Mouse (Mus musculus) ES-E14 (cell line): Measurements from ENCODE around the gene Dnase1l3. TPM values are rescaled to one million over a fixed set of nuclear protein-coding genes. Genes with fewer than 3 reads are reported as not detected.

Experiments
- DNase-seq: peaks from one replicate; pipeline ENCODE4 v3.0.0-alpha.2; 2013; ENCODE audit warnings: low read depth, low spot score
- H3K27ac ChIP-seq: 2 replicates; pipeline ENCODE4 v1.5.1; 2012; ENCODE audit warnings: low read depth, mild to moderate bottlenecking, low read length, moderate library complexity, mixed read lengths; ENCODE audit not compliant: poor library complexity, insufficient read depth, severe bottlenecking
- H3K36me3 ChIP-seq: 2 replicates; pipeline ENCODE4 v1.6.1; 2012; ENCODE audit warnings: mild to moderate bottlenecking, low read length, moderate library complexity, mixed read lengths; ENCODE audit not compliant: control insufficient read depth, poor library complexity, insufficient read depth, severe bottlenecking
- H3K4me1 ChIP-seq, 2 experiments: fragments of 150-350 bp in 1 of 2; sonication (generic) in 1 of 2; 2 replicates each; pipeline ENCODE4 v1.6.1; 2012; ENCODE audit warnings: low read length in 2 of 2, mild to moderate bottlenecking in 1 of 2, mixed read lengths in 1 of 2; ENCODE audit not compliant: control insufficient read depth in 2 of 2, insufficient read depth in 2 of 2, poor library complexity in 1 of 2
- H3K4me3 ChIP-seq, 2 experiments: fragments of 150-350 bp in 1 of 2; sonication (generic) in 1 of 2; 2 replicates each; pipeline ENCODE4 v1.5.1; 2012; ENCODE audit warnings: low read length in 2 of 2, low read depth in 1 of 2, mild to moderate bottlenecking in 1 of 2, mixed read lengths in 1 of 2; ENCODE audit not compliant: insufficient read depth in 1 of 2, poor library complexity in 1 of 2, severe bottlenecking in 1 of 2
- H3K9ac ChIP-seq: 2 replicates; pipeline ENCODE4 v1.6.1; 2012; ENCODE audit warnings: low read depth, mild to moderate bottlenecking, low read length, mixed read lengths; ENCODE audit not compliant: poor library complexity, insufficient read depth, severe bottlenecking
- H3K9me3 ChIP-seq: fragments of 150-350 bp; sonication (generic); 2 replicates; pipeline ENCODE4 v1.6.1; 2012; ENCODE audit warnings: low read depth, mild to moderate bottlenecking, low read length; ENCODE audit not compliant: control insufficient read depth, insufficient read depth
- CHD2 ChIP-seq: IDR thresholded peaks from 2 replicates; pipeline ENCODE4 v1.6.1; 2014; ENCODE audit warnings: mild to moderate bottlenecking, low read depth, low read length, inconsistent platforms
- HCFC1 ChIP-seq: IDR thresholded peaks from 2 replicates; pipeline ENCODE4 v1.6.1; 2012; ENCODE audit warnings: low read length, inconsistent platforms, borderline replicate concordance; ENCODE audit not compliant: insufficient read depth
- MAFK ChIP-seq: IDR thresholded peaks from 2 replicates; pipeline ENCODE4 v1.6.1; 2014; ENCODE audit warnings: mild to moderate bottlenecking, low read depth, low read length, inconsistent platforms; ENCODE audit not compliant: insufficient read depth
- ZC3H11A ChIP-seq: IDR thresholded peaks from 2 replicates; pipeline ENCODE4 v1.6.1; 2012; ENCODE audit warnings: low read depth, mild to moderate bottlenecking, inconsistent platforms, low read length, borderline replicate concordance
- ZNF384 ChIP-seq: IDR thresholded peaks from 2 replicates; pipeline ENCODE4 v1.6.1; 2012; ENCODE audit warnings: low read depth, low read length, inconsistent platforms
- in situ Hi-C, 2 experiments: fragments of 600-800 bp; cut with MboI; formaldehyde crosslinking; loops; one replicate each; pipeline ENCODE4 v1.15.1; 2025; ENCODE audit warnings: low sequenced_read_pairs in 2 of 2, inconsistent platforms in 1 of 2; ENCODE audit not compliant: unreplicated experiment in 2 of 2
- total RNA-seq: library from RNA; depleted of rRNA; stranded (reverse); fragments of 300-350 nt; gene quantifications from 2 replicates; pipeline ENCODE4 v1.2.3, GENCODE M21; 2012

Dnase1l3 gene
- total RNA-seq, 1 experiment, result 0.09 TPM

GRCm38 (mm10) chr14:8029752-8030151 lies 35.4 kb upstream of the Dnase1l3 start:
- Histone ChIP-seq H3K27ac (no peak overlapping the region), H3K36me3 (no peaks in the 10 kb centered on the region), H3K4me1 (peaks cover 2% of the 10 kb centered on the region in 2 experiments; a peak in 2 of 4 replicates), H3K4me3 (no peak overlapping the region), H3K9me3 (no peaks in the 10 kb centered on the region), H3K9ac (no peak overlapping the region)
- no peak for DNase-seq
- in situ Hi-C loops, result no loop called here
- TF ChIP-seq ZC3H11A (no peak), ZNF384 (no peak), HCFC1 (no peak), CHD2 (no peak), MAFK (no peak)

GRCm38 (mm10) chr14:8028086-8028485 lies 33.7 kb upstream of the Dnase1l3 start:
- peaks cover 2% of the 10 kb centered on the region in 2 experiments; a peak in 2 of 4 replicates for H3K4me1 ChIP-seq
- H3K4me3 ChIP-seq, result no peak overlapping the region
- no peak overlapping the region for H3K9ac ChIP-seq
- no peaks in the 10 kb centered on the region for H3K9me3 ChIP-seq
- H3K27ac ChIP-seq, result no peak overlapping the region
- DNase-seq, result no peak
- TF ChIP-seq MAFK (no peak), ZNF384 (no peak), ZC3H11A (no peak), HCFC1 (no peak), CHD2 (no peak)
- H3K36me3 ChIP-seq, result no peaks in the 10 kb centered on the region
- in situ Hi-C loops, result no loop called here

GRCm38 (mm10) chr14:8026769-8027531 lies 32.6 kb upstream of the Dnase1l3 start:
- Histone ChIP-seq H3K36me3 (no peaks in the 10 kb centered on the region), H3K4me1 (peaks cover 2% of the 10 kb centered on the region in 2 experiments; a peak in 2 of 4 replicates), H3K4me3 (no peak overlapping the region), H3K9me3 (no peaks in the 10 kb centered on the region), H3K27ac (no peak overlapping the region), H3K9ac (no peak overlapping the region)
- in situ Hi-C loops, result no loop called here
- DNase-seq, result no peak
- TF ChIP-seq HCFC1, result no peak

GRCm38 (mm10) chr14:8024936-8025335 lies 30.6 kb upstream of the Dnase1l3 start:
- no peak for DNase-seq
- no peaks in the 10 kb centered on the region for H3K36me3 ChIP-seq
- H3K4me1 ChIP-seq, result peaks cover 2% of the 10 kb centered on the region in 2 experiments; a peak in 2 of 4 replicates
- H3K4me3 ChIP-seq, result no peak overlapping the region
- TF ChIP-seq ZNF384, result no peak
- TF ChIP-seq MAFK, result no peak
- no peak for TF ChIP-seq ZC3H11A
- TF ChIP-seq CHD2, result no peak
- TF ChIP-seq HCFC1, result no peak
- in situ Hi-C loops, result no loop called here
- no peaks in the 10 kb centered on the region for H3K9me3 ChIP-seq
- H3K9ac ChIP-seq, result no peak overlapping the region
- H3K27ac ChIP-seq, result no peak overlapping the region

- DNase-seq, result no peak
- no peak overlapping the region for H3K27ac ChIP-seq
- in situ Hi-C loops, result no loop called here
- H3K4me3 ChIP-seq, result no peak overlapping the region
- H3K4me1 ChIP-seq, result peaks cover 2% of the 10 kb centered on the region in 2 experiments; a peak in 2 of 4 replicates
- H3K9ac ChIP-seq, result no peak overlapping the region
- no peak for TF ChIP-seq HCFC1
- no peak for TF ChIP-seq CHD2
- no peak for TF ChIP-seq MAFK
- no peak for TF ChIP-seq ZC3H11A
- no peak for TF ChIP-seq ZNF384
- no peaks in the 10 kb centered on the region for H3K9me3 ChIP-seq
- no peaks in the 10 kb centered on the region for H3K36me3 ChIP-seq
These were observed 30.1 kb upstream of the Dnase1l3 start for GRCm38 (mm10) chr14:8024469-8024868.
